Mouse (Mus musculus): ENCODE measurements around the gene Col4a3bp.

- TF ChIP-seq HCFC1 (IDR thresholded peaks at IDR 0.05; ENCODE audit: borderline replicate concordance, insufficient read depth, low read length), result no peak
- no peak for TF ChIP-seq ZC3H11A (IDR thresholded peaks at IDR 0.05; ENCODE audit: borderline replicate concordance, low read depth, low read length)
Measured at GRCm38 (mm10) chr13:96586540-96586939, 44.1 kb downstream of the Col4a3bp start.
